Mouse (Mus musculus): ENCODE results near the gene Galnt11. TPM values are rescaled to one million over a fixed set of nuclear protein-coding genes. Genes with fewer than 3 reads are reported as not detected.

Gene Galnt11
- total and polyA plus RNA-seq, 3 experiments = 9.2 to 12.9 (median 10.1) TPM

DNA sequence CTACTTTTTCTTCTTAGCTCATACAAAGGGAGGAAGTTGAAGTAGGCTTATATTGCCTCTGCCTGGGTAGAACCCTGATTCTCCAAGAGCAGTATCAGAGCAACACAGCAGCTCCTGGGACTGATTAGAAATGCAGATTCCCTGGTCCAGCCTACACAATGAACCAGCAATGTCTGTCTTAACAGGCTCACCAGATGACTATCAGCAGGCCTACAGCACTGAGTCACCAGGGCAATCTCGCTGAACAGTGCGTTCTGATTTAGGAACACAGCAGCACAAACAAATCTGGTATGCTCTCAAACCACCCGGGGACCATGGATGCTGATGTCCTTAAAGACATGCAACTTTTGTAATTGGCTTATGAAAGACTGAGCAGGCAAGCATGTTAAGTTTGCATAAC lies 75.1 kb downstream of the Galnt11 start:
- Histone ChIP-seq H3K27ac (ENCODE audit: insufficient read depth, low read depth) (no peak overlapping the region), H3K4me1 (ENCODE audit: control insufficient read depth in 1 of 2, insufficient read depth in 2 of 2) (no peaks in the 10 kb centered on the region), H3K79me2 (replicated peaks; ENCODE audit: control insufficient read depth, extremely low read depth, insufficient read depth, poor library complexity, severe bottlenecking) (no peaks in the 10 kb centered on the region), H3K4me3 (replicated peaks in 1 of 3; ENCODE audit: low read depth in 2 of 3, low read length in 2 of 3, poor library complexity in 1 of 3) (no peak overlapping the region), H3K27me3 (replicated peaks) (no peaks in the 10 kb centered on the region), H3K9ac (ENCODE audit: insufficient read depth, low read depth) (no peak overlapping the region), H3K9me3 (replicated peaks; ENCODE audit: low read length) (no peaks in the 10 kb centered on the region), H3K36me3 (replicated peaks in 1 of 2; ENCODE audit: control insufficient read depth in 1 of 2, insufficient read depth in 1 of 2, low read length in 1 of 2) (peaks cover 23 to 51% of the 10 kb centered on the region in 2 experiments), H3K4me2 (ENCODE audit: insufficient read depth, low read depth, poor library complexity, severe bottlenecking) (no peak overlapping the region)
- TF ChIP-seq ZC3H11A (IDR thresholded peaks at IDR 0.05; ENCODE audit: low read depth, low read length) (no peak), IRF4 (IDR thresholded peaks at IDR 0.05; ENCODE audit: low read depth, low read length) (no peak), HCFC1 (IDR thresholded peaks at IDR 0.05; ENCODE audit: low read depth, low read length) (no peak), MAFK (IDR thresholded peaks at IDR 0.05; ENCODE audit: insufficient replicate concordance, low read length) (no peak), ZNF384 (IDR thresholded peaks at IDR 0.05; ENCODE audit: low read depth, low read length) (no peak), GABPA (IDR thresholded peaks at IDR 0.05; ENCODE audit: insufficient replicate concordance, low read depth, low read length) (no peak), MEF2A (IDR thresholded peaks at IDR 0.05; ENCODE audit: borderline replicate concordance, low read depth, low read length) (no peak), RAD21 (IDR thresholded peaks at IDR 0.05; ENCODE audit: low read depth, low read length) (no peak), USF1 (IDR thresholded peaks at IDR 0.05; ENCODE audit: low read depth, low read length) (no peak), MYC (IDR thresholded peaks at IDR 0.05; ENCODE audit: low read depth, low read length) (no peak), E2F4 (IDR thresholded peaks at IDR 0.05; ENCODE audit: insufficient replicate concordance, low read depth, low read length) (no peak), USF2 (conservative IDR thresholded peaks at IDR 0.05; ENCODE audit: low read depth, low read length) (no peak)
- dilution Hi-C loops (cut with MboI; ENCODE audit: extremely low pct_ligation_motif_present, extremely low pct_unique_long_range_greater_than_20kb, low sequenced_read_pairs) (no loop called here), in situ Hi-C loops (cut with MboI; ENCODE audit: low pct_ligation_motif_present, low pct_unique_long_range_greater_than_20kb, low sequenced_read_pairs) (no loop called here)
- DNase-seq (ENCODE audit: extremely low read depth) = no peak

DNA sequence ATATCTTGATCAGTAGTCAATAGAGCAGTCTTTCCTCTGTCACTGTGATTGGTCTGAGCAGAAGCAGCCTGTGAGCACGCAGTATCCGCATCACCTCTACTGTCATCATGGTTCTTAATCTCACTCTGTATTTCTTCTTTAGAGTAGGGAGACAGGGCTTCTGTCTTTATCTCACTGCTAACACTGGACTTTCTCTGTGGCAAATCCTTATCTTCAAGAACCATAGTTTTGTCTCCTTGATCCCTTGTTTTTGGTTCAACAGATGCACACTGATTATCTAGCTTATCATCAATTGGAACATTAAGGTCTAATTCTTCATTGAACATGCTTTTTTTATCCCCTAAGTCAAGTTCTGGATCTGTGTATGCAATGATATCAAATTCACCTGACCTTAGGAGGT lies 88.5 kb downstream of the Galnt11 start:
- dilution Hi-C loops (cut with MboI; ENCODE audit: extremely low pct_ligation_motif_present, extremely low pct_unique_long_range_greater_than_20kb, low sequenced_read_pairs) = no loop called here
- Histone ChIP-seq H3K9ac (ENCODE audit: insufficient read depth, low read depth) (no peak overlapping the region), H3K9me3 (replicated peaks; ENCODE audit: low read length) (no peaks in the 10 kb centered on the region), H3K4me3 (replicated peaks in 1 of 3; ENCODE audit: low read depth in 2 of 3, low read length in 2 of 3, poor library complexity in 1 of 3) (no peak overlapping the region), H3K36me3 (replicated peaks in 1 of 2; ENCODE audit: control insufficient read depth in 1 of 2, insufficient read depth in 1 of 2, low read length in 1 of 2) (peaks cover 33 to 45% of the 10 kb centered on the region in 2 experiments), H3K79me2 (replicated peaks; ENCODE audit: control insufficient read depth, extremely low read depth, insufficient read depth, poor library complexity, severe bottlenecking) (no peaks in the 10 kb centered on the region), H3K27me3 (replicated peaks) (no peaks in the 10 kb centered on the region), H3K27ac (ENCODE audit: insufficient read depth, low read depth) (no peak overlapping the region), H3K4me2 (ENCODE audit: insufficient read depth, low read depth, poor library complexity, severe bottlenecking) (no peak overlapping the region), H3K4me1 (ENCODE audit: control insufficient read depth in 1 of 2, insufficient read depth in 2 of 2) (no peaks in the 10 kb centered on the region)
- no peak for DNase-seq (ENCODE audit: extremely low read depth)
- in situ Hi-C loops (cut with MboI; ENCODE audit: low pct_ligation_motif_present, low pct_unique_long_range_greater_than_20kb, low sequenced_read_pairs) = no loop called here
- TF ChIP-seq GABPA (IDR thresholded peaks at IDR 0.05; ENCODE audit: insufficient replicate concordance, low read depth, low read length) (no peak), SIN3A (IDR thresholded peaks at IDR 0.05; ENCODE audit: low read length) (no peak), ZKSCAN1 (IDR thresholded peaks at IDR 0.05; ENCODE audit: borderline replicate concordance, low read depth, low read length) (no peak), MXI1 (IDR thresholded peaks at IDR 0.05; ENCODE audit: low read depth, low read length) (no peak), MAZ (IDR thresholded peaks at IDR 0.05; ENCODE audit: low read depth, low read length) (no peak)

All from CH12.LX (cell line).